Mouse (Mus musculus) v-Abl transformed pro-B cells (cell line): ENCODE data around the gene Amy2a4.
"Not testable (repeated sequence)": the region's sequence is repeated elsewhere in the genome, so short reads cannot be mapped to it uniquely, and the experiment has no call there.

Source experiments
- in situ Hi-C, 2 experiments: fragments of 400-800 bp; cut with MboI; formaldehyde crosslinking; loops; one replicate each; pipeline ENCODE4 v1.15.1; 2025; ENCODE audit not compliant: unreplicated experiment in 2 of 2

Amy2a4 gene

DNA sequence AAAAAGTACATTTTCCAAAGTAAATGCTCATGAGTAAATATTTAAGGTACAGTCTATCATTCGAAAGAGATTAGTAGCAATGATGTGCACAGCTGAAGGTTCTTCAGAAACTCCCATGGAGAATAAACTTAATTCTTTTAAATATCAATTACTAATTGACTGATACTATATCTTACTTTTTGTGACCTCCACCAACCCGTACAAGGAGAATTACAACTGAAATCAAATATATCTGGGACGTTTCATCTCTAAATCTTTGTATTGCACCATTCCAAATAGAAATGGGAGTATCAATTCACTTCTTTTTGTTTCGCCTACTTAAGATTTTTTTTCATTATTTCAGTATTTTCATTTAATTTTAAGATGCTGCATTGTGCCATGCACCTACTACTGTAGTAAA is at the start of gene Amy2a4:
Gene Amy2a4, minus strand, starts transcription at position 101 of the 400 bp plus-strand sequence.
- in situ Hi-C loops: not testable (repeated sequence)

DNA sequence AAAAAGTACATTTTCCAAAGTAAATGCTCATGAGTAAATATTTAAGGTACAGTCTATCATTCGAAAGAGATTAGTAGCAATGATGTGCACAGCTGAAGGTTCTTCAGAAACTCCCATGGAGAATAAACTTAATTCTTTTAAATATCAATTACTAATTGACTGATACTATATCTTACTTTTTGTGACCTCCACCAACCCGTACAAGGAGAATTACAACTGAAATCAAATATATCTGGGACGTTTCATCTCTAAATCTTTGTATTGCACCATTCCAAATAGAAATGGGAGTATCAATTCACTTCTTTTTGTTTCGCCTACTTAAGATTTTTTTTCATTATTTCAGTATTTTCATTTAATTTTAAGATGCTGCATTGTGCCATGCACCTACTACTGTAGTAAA is 32.7 kb upstream of the Amy2a4 start, which contains the start of gene Amy2a3:
Gene Amy2a3, minus strand, starts transcription at position 101 of the 400 bp plus-strand sequence.
- in situ Hi-C loops: not testable (repeated sequence)

DNA sequence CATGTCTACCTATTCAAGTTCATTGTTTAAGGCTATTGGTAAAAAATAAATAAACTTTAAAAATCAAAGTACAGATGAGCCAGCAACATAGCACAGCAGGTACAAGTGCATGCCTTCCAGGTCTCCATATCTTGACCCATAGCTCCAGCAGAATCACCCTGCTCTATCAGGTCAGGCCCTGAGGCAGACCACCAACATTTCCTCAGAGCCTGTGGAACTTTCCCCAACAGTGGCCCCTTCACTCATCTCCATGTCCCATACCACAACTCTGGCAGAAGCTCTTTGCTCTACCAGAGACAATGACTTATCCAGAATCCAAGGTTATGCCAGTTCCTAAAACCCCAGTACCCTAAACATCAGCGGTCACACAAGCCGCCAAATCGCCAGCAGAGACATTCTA is 21.7 kb upstream of the Amy2a4 start:
- in situ Hi-C loops: not testable (repeated sequence)

DNA sequence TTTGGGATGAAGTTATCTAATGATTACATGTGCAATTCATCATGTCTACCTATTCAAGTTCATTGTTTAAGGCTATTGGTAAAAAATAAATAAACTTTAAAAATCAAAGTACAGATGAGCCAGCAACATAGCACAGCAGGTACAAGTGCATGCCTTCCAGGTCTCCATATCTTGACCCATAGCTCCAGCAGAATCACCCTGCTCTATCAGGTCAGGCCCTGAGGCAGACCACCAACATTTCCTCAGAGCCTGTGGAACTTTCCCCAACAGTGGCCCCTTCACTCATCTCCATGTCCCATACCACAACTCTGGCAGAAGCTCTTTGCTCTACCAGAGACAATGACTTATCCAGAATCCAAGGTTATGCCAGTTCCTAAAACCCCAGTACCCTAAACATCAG is 11.0 kb downstream of the Amy2a4 start:
- in situ Hi-C loops: not testable (repeated sequence)

DNA sequence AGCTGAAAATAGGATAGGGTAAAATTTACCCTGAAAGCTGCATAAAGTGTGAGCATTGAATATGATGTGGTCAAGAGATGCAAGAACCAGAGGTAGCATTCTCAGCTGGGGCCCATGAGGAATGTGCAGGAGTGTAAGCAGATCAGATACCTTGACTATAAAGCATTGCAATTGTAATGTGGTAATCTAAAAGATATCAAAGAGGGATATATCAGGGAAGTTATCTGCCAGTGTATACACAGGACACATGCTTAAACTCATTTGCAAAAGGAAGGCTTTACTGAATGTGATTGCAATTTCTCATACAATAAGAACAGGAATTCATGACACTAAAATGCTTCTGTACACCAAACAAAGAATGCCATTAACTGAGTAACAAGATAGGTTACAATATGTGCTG is 11.7 kb downstream of the Amy2a4 start:
- in situ Hi-C loops: not testable (repeated sequence)

DNA sequence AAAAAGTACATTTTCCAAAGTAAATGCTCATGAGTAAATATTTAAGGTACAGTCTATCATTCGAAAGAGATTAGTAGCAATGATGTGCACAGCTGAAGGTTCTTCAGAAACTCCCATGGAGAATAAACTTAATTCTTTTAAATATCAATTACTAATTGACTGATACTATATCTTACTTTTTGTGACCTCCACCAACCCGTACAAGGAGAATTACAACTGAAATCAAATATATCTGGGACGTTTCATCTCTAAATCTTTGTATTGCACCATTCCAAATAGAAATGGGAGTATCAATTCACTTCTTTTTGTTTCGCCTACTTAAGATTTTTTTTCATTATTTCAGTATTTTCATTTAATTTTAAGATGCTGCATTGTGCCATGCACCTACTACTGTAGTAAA is 32.5 kb downstream of the Amy2a4 start, which contains the start of gene Amy2a5:
Gene Amy2a5, minus strand, starts transcription at position 101 of the 400 bp plus-strand sequence.
- in situ Hi-C loops: not testable (repeated sequence)
